Mouse (Mus musculus) G1E (cell line): ENCODE results near the gene Ang. TPM values are rescaled to one million over a fixed set of nuclear protein-coding genes. Genes with fewer than 3 reads are reported as not detected.
"Not testable (repeated sequence)": the region's sequence is repeated elsewhere in the genome, so short reads cannot be mapped to it uniquely, and the experiment has no call there.

Experiments
- ATAC-seq: 2 replicates; pipeline ENCODE4 v1.8.0; 2016; ENCODE audit warnings: mild to moderate bottlenecking; ENCODE audit not compliant: insufficient number of reproducible peaks, poor library complexity, low FRiP score, severe bottlenecking; ENCODE audit errors: extremely low read depth
- DNase-seq: peaks from one replicate; pipeline ENCODE4 v3.0.0; 2012; ENCODE audit warnings: low spot score
- H3K27me3 ChIP-seq: 2 replicates; pipeline ENCODE4 v1.6.1; 2012; ENCODE audit warnings: mild to moderate bottlenecking, low read length, inconsistent platforms; ENCODE audit not compliant: insufficient read depth
- H3K36me3 ChIP-seq: replicated peaks from 2 replicates; pipeline ENCODE3; 2012; ENCODE audit warnings: mild to moderate bottlenecking, inconsistent platforms
- H3K4me1 ChIP-seq: 2 replicates; pipeline ENCODE4 v1.6.1; 2012; ENCODE audit warnings: low read depth, low read length, inconsistent platforms, mixed read lengths; ENCODE audit not compliant: insufficient read depth
- H3K4me3 ChIP-seq: 2 replicates; pipeline ENCODE4 v1.5.1; 2012; ENCODE audit warnings: low read depth, mild to moderate bottlenecking, inconsistent platforms, low read length, moderate library complexity, mixed read lengths
- H3K9me3 ChIP-seq: replicated peaks from 2 replicates; pipeline ENCODE4 v1.6.1; 2012; ENCODE audit warnings: inconsistent platforms
- CTCF ChIP-seq: IDR thresholded peaks from 2 replicates; pipeline ENCODE4 v1.5.1; 2012; ENCODE audit warnings: low read depth, low read length, inconsistent platforms, mixed read lengths
- GATA1 ChIP-seq: IDR thresholded peaks from 2 replicates; pipeline ENCODE4 v1.6.1; 2012; ENCODE audit warnings: borderline replicate concordance, low read length, inconsistent platforms, mixed read lengths
- GATA2 ChIP-seq: IDR thresholded peaks from 2 replicates; pipeline ENCODE4 v1.6.1; 2012; ENCODE audit warnings: low read depth, low read length, inconsistent platforms, borderline replicate concordance
- POLR2AphosphoS5 ChIP-seq: IDR thresholded peaks from 2 replicates; pipeline ENCODE4 v1.6.1; 2012; ENCODE audit warnings: low read depth, low read length, inconsistent platforms; ENCODE audit not compliant: insufficient replicate concordance
- TAL1 ChIP-seq: conservative IDR thresholded peaks from 2 replicates; pipeline ENCODE4 v1.6.1; 2012; ENCODE audit warnings: low read depth, low read length, inconsistent platforms, mixed read lengths
- polyA plus RNA-seq: library from polyadenylated mRNA; stranded (reverse); fragments of >175 nt; gene quantifications from 2 replicates; pipeline ENCODE4 v1.2.3, GENCODE M21; 2012
- total RNA-seq, 2 experiments: library from RNA; stranded (forward) in 1 of 2; stranded (reverse) in 1 of 2; fragments of 200-1000 nt in 1 of 2; fragments of >200 nt in 1 of 2; fragmentation: Nextera tagmentation in 1 of 2; gene quantifications; 2 replicates each; pipeline ENCODE4 v1.2.3; 2014 to 2017

The Ang gene
- total and polyA plus RNA-seq, 3 experiments = 0.16 TPM; not detected in 2

DNA sequence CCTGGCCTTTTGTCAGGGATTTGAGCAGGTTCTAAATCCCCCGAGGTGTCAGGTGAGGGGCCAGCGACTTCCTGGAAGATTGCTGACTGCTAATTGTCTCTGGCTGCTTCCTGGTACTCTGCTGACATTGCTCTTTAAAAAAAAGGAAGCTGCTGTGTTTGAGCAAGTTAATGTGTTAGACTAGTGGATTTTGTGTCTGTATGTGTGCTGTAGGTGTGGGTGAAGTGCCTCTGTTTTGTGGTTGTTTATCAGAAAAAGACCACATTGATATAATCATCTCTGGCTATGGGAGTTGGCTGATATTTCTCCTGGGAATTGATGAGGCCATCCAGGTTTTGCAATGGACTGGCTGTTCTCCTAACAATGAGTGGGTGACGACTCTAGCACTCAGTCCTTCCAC lies 2.5 kb downstream of the Ang start:
- no peaks in the 10 kb centered on the region for H3K9me3 ChIP-seq
- ATAC-seq (no peak), DNase-seq (no peak)
- no peak overlapping the region for H3K4me3 ChIP-seq
- H3K27me3 ChIP-seq = 0 out of 2 replicates have a peak, but pooled peaks cover 8% of the 10 kb centered on the region
- H3K36me3 ChIP-seq = no peaks in the 10 kb centered on the region
- TF ChIP-seq CTCF = no peak
- TF ChIP-seq TAL1 = no peak
- no peak for TF ChIP-seq GATA1
- TF ChIP-seq GATA2 = no peak
- no peak for TF ChIP-seq POLR2AphosphoS5
- H3K4me1 ChIP-seq = peaks cover 36% of the 10 kb centered on the region

DNA sequence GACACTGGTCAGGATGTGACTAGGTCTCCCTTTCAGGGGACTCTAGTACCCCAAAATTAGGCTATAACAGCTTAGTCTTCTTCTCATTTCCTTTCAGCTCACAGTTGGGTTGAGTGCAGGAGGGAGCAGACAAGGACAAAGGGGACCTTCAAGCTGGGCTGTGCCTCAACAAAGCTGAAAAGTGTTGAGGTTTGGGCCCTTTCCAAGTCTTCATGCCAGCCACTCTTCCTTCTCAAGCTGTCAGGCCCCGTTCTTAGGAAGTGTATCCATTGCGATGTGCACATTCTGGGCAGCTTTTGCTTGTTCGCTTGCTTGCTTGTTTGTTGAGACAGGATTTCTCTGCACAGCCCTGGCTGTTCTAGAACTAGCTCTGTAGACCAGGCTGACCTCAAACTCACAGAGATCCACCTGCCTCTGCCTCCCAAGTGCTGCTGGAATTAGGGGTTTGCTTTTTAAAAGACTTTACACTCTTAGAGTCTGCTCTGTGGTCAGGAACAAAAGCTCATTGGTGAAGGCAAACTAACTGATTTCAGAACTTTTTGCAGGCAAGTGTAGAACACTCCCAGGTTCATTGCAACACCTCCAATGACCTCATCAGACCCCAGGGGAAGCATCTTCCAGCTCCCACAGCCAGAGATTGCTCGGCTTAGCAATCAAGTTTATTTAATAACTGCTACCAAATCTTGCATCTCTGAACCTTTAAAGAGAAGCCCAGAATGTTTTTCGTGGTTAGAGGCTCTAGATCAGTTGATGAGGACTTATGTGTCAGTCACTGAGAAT lies 3.3 kb downstream of the Ang start:
- Histone ChIP-seq H3K4me3 (no peak overlapping the region), H3K4me1 (peaks cover 32% of the 10 kb centered on the region), H3K27me3 (0 out of 2 replicates have a peak, but pooled peaks cover 8% of the 10 kb centered on the region), H3K36me3 (no peaks in the 10 kb centered on the region), H3K9me3 (no peaks in the 10 kb centered on the region)
- ATAC-seq (no peak), DNase-seq (no peak)
- no peak for TF ChIP-seq GATA2

DNA sequence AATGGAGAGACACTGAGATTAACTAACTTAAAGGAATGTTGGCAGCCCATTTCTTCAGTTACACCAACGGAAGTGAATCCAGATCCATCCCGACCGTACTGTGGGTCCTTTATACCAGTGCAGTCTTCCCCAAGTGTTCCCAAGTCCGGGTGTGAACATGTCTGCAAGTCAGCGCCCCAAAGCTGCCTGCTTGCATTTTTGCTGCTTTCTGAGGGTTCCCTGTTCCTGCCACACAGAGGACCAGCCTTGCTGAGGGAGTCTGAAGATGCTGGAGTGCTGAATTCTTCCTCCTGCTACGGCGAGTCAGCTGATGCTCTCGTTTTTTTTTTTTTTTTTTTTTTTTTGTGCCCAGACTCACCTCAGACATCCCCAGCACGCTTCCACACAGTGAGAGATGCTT lies 4.0 kb downstream of the Ang start:
- H3K4me3 ChIP-seq = no peak overlapping the region
- H3K9me3 ChIP-seq = no peaks in the 10 kb centered on the region
- 0 out of 2 replicates have a peak, but pooled peaks cover 8% of the 10 kb centered on the region for H3K27me3 ChIP-seq
- peaks cover 31% of the 10 kb centered on the region for H3K4me1 ChIP-seq
- TF ChIP-seq GATA2 = no peak
- no peak for TF ChIP-seq GATA1
- no peak for TF ChIP-seq TAL1
- no peak for TF ChIP-seq CTCF
- TF ChIP-seq POLR2AphosphoS5 = no peak
- ATAC-seq = no peak
- no peaks in the 10 kb centered on the region for H3K36me3 ChIP-seq
- no peak for DNase-seq

DNA sequence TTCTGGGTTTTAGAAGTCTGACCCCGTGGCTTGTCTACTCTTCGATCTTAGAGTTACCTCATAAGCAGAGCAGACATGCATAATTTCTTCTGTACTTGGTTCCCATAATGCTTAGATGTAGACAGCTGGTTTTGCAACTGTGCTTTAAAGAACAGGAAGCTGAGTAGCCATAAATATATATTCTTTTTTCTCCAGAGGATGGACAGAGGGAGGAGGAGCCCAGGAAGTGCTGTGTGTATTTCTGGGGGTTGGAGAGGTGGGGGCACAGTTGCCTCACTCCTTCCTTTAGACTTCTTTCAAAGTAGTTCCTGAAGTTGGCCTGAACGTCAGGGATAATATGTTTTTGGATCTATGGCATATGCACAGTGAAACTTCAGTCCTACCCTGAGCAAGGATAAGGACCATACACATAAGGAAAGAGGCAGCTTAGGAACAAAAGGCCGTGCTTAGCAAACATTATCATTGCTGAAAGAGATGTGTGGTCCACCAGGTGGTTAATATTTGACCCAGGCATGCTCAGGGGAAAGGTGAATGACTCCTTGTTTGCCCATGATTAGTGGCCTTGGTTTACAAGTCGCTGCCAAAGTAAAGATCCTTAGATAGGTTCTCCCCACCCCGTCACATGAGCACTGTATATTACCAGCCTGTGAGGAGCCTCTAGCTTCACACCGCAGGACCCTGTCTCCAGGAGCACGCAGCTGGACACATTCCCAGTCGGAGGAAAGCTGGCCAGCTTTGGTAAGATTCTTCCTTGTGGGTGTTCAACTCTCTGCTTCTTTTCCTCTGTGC lies 5.0 kb downstream of the Ang start:
- Histone ChIP-seq H3K36me3 (no peaks in the 10 kb centered on the region), H3K9me3 (no peaks in the 10 kb centered on the region), H3K4me1 (peaks cover 23% of the 10 kb centered on the region), H3K27me3 (0 out of 2 replicates have a peak, but pooled peaks cover 11% of the 10 kb centered on the region), H3K4me3 (no peak overlapping the region)
- ATAC-seq = no peak
- DNase-seq = no peak
- TF ChIP-seq GATA2 (no peak), POLR2AphosphoS5 (no peak), TAL1 (no peak), CTCF (no peak), GATA1 (no peak)

GRCm38 (mm10) chr14:51098300-51098699 lies 7.3 kb downstream of the Ang start:
- H3K36me3 ChIP-seq, H3K9me3 ChIP-seq, H3K4me3 ChIP-seq, DNase-seq: not testable (repeated sequence)
- Histone ChIP-seq H3K4me1 (peaks cover 11% of the 10 kb centered on the region), H3K27me3 (peaks cover 17% of the 10 kb centered on the region; the same call in 1 of the 2 replicates)
- 0 out of 2 replicates have a peak, but pooled peaks have one; percentile 17 for TF ChIP-seq CTCF
- ATAC-seq = peak; percentile 59

GRCm38 (mm10) chr14:51098921-51099320 lies 8.0 kb downstream of the Ang start:
- Histone ChIP-seq H3K4me1 (peaks cover 9% of the 10 kb centered on the region), H3K9me3 (no peaks in the 10 kb centered on the region), H3K27me3 (peaks cover 17% of the 10 kb centered on the region; the same call in 1 of the 2 replicates), H3K36me3 (no peaks in the 10 kb centered on the region), H3K4me3 (no peak overlapping the region)
- no peak for DNase-seq
- ATAC-seq = no peak
- TF ChIP-seq GATA1 (no peak), GATA2 (no peak), TAL1 (no peak), CTCF (no peak), POLR2AphosphoS5 (no peak)
